In the genomic region with DNA sequence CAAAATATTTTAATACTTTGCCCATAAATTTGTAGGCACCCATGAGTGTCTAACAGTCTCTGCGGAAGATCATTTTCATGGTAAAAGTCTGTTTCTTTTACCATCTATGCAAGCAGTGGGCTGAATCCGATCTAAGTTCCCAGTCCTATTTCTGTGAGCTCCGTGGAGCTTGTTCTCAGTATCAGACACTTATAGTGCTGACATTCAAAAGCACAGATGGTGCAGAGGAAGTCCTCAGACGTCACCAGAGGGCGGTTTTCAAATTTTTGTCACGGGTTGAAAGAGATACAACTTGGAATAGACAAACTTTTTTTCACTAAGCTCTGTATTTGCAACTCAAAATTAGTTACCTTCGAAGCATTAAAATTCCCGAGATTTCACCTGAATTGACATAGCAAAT, we compare ENCODE assay signal across 16 mouse cellular contexts.
A peak's percentile ranks its signal among the peaks of the same experiment; 100 is the strongest.
DNase-seq lines count a peak whose midpoint lies in the region; ATAC-seq and TF ChIP-seq lines count a peak whose summit lies in the region.
"Had no signal": no experiment of that assay in that cellular context is flagged by ENCODE, and none has a peak within 500 bp of the region (broad histone marks: within the 10 kb centered on the region; RNA-seq: fewer than 3 reads in every experiment).

No protein-coding gene starts in this region.

- H3K9ac ChIP-seq in MEL (ENCODE audit: control insufficient read depth, low read depth, low read length, poor library complexity, severe bottlenecking): no peak overlapping the region
- H3K9ac ChIP-seq in liver, embryonic 12.5 days: no peak overlapping the region
- H3K9ac ChIP-seq: limb, embryonic 12.5 days; neural tube, embryonic 13.5 days had no signal

- TF ChIP-seq EP300 in MEL (IDR thresholded peaks at IDR 0.05; ENCODE audit: low read depth in 1 of 2, low read length in 2 of 2): no peak

- no peak overlapping the region for H3K4me2 ChIP-seq in liver, embryonic 12.5 days
- H3K4me2 ChIP-seq: limb, embryonic 12.5 days; neural tube, embryonic 13.5 days had no signal

- TF ChIP-seq POLR2A in MEL (IDR thresholded peaks at IDR 0.05; ENCODE audit: control insufficient read depth in 1 of 2, insufficient read depth in 1 of 2, low read depth in 1 of 2, low read length in 2 of 2, poor library complexity in 1 of 2): no peak

- no peak for ATAC-seq in liver, embryonic 12.5 days
- ATAC-seq: inflammation-experienced regulatory T-cells, adult 6 months had no signal

- no peaks in the 10 kb centered on the region for H3K9me3 ChIP-seq in MEL (replicated peaks; ENCODE audit: insufficient read depth, low read length)
- no peaks in the 10 kb centered on the region for H3K9me3 ChIP-seq in liver, embryonic 12.5 days (replicated peaks)
- H3K9me3 ChIP-seq: limb, embryonic 12.5 days; neural tube, embryonic 13.5 days had no signal

- intact Hi-C loops in left cerebral cortex, postnatal 36 days (cut with DNase I): no loop called here

- no peak for TF ChIP-seq RAD21 in MEL (IDR thresholded peaks at IDR 0.05; ENCODE audit: low read depth, low read length)

- H3K27me3 ChIP-seq in MEL (ENCODE audit: control insufficient read depth in 1 of 2, insufficient read depth in 2 of 2, low read length in 2 of 2): no peaks in the 10 kb centered on the region
- H3K27me3 ChIP-seq in liver, embryonic 12.5 days (replicated peaks): no peaks in the 10 kb centered on the region
- H3K27me3 ChIP-seq: limb, embryonic 12.5 days; neural tube, embryonic 13.5 days had no signal

- no peaks in the 10 kb centered on the region for H3K36me3 ChIP-seq in MEL (ENCODE audit: control insufficient read depth in 1 of 2, insufficient read depth in 2 of 2, low read length in 2 of 2)
- no peaks in the 10 kb centered on the region for H3K36me3 ChIP-seq in liver, embryonic 12.5 days
- H3K36me3 ChIP-seq: limb, embryonic 12.5 days; neural tube, embryonic 13.5 days had no signal

- H3K27ac ChIP-seq in MEL (ENCODE audit: control insufficient read depth, low read depth, low read length): no peak overlapping the region
- H3K27ac ChIP-seq in liver, embryonic 12.5 days: no peak overlapping the region
- H3K27ac ChIP-seq: limb, embryonic 12.5 days; neural tube, embryonic 13.5 days had no signal

- no peaks in the 10 kb centered on the region for H3K79me2 ChIP-seq in MEL (ENCODE audit: control insufficient read depth, insufficient read depth, low read length, poor library complexity)

- 55% methylated on average over 8 of the region's 8 CpGs for WGBS in liver, embryonic 12.5 days (ENCODE audit: insufficient replicate concordance)

- H3K4me1 ChIP-seq in MEL (ENCODE audit: control insufficient read depth in 1 of 2, insufficient read depth in 2 of 2, low read length in 2 of 2): no peaks in the 10 kb centered on the region; a peak in 1 of 4 replicates
- no peaks in the 10 kb centered on the region for H3K4me1 ChIP-seq in liver, embryonic 12.5 days
- H3K4me1 ChIP-seq: limb, embryonic 12.5 days; neural tube, embryonic 13.5 days had no signal

- no peak for TF ChIP-seq CTCF in MEL (IDR thresholded peaks at IDR 0.05 in 2 of 3, conservative IDR thresholded peaks at IDR 0.05 in 1 of 3; ENCODE audit: control insufficient read depth in 1 of 3, insufficient read depth in 1 of 3, low read depth in 2 of 3, low read length in 3 of 3, poor library complexity in 1 of 3, severe bottlenecking in 1 of 3)

- DNase-seq in MEL (ENCODE audit: low read depth, low spot score) (peak; percentile 36), adipocyte (ENCODE audit: low spot score) (no peak)
- peak; percentile 91 to 93 for DNase-seq in frontal cortex, adult 2 months (ENCODE audit: extremely low spot score in 1 of 2, low spot score in 1 of 2)
- DNase-seq in layer of hippocampus, adult 9-11 months: peak; percentile 83
- peak; percentile 72 to 81 for DNase-seq in left cerebral cortex, postnatal 36 days (ENCODE audit: low spot score in 2 of 2)
- DNase-seq in lung, postnatal 14 days: no peak
- no peak for DNase-seq in B cell, adult 2 months
- DNase-seq: adrenal gland, postnatal 25 days; heart, postnatal 36 days; kidney, postnatal 10 days; lung, adult 18-20 months; retina, postnatal 1 day had no signal

- H3K4me3 ChIP-seq in MEL (ENCODE audit: control insufficient read depth in 1 of 2, insufficient read depth in 1 of 2, low read depth in 2 of 2, low read length in 2 of 2): peak overlapping the region in 1 of 2 experiments; percentile 35; a peak in 1 of 4 replicates
- no peak overlapping the region for H3K4me3 ChIP-seq in liver, embryonic 12.5 days
- H3K4me3 ChIP-seq: limb, embryonic 12.5 days; neural tube, embryonic 13.5 days had no signal

TF ChIP-seq in MEL, 35 proteins besides CTCF, POLR2A, EP300 and RAD21:
- TF ChIP-seq ZKSCAN1 (IDR thresholded peaks at IDR 0.05; ENCODE audit: low read depth, low read length): no peak
- no peak for TF ChIP-seq MYB (IDR thresholded peaks at IDR 0.05; ENCODE audit: low read depth, low read length)
- no peak for TF ChIP-seq USF1 (IDR thresholded peaks at IDR 0.05; ENCODE audit: low read depth, low read length)

Comparison
In these comparisons a context has a peak if more than half of its experiments do, and no peak if none do; other contexts are left out.
1. DNase-seq: peak in MEL (single experiment), frontal cortex, adult 2 months (2 of 2), layer of hippocampus, adult 9-11 months (single experiment) and left cerebral cortex, postnatal 36 days (2 of 2); none in adipocyte (single experiment), lung, postnatal 14 days (single experiment) and B cell, adult 2 months (0 of 2).